Mouse (Mus musculus) ovary, postnatal 36 days (tissue): ENCODE measurements around the gene Ccl3.

Experiments used
- DNase-seq: peaks from one replicate; pipeline ENCODE4 v3.0.0; 2022; ENCODE audit warnings: low spot score, mixed read lengths

Gene Ccl3

DNA sequence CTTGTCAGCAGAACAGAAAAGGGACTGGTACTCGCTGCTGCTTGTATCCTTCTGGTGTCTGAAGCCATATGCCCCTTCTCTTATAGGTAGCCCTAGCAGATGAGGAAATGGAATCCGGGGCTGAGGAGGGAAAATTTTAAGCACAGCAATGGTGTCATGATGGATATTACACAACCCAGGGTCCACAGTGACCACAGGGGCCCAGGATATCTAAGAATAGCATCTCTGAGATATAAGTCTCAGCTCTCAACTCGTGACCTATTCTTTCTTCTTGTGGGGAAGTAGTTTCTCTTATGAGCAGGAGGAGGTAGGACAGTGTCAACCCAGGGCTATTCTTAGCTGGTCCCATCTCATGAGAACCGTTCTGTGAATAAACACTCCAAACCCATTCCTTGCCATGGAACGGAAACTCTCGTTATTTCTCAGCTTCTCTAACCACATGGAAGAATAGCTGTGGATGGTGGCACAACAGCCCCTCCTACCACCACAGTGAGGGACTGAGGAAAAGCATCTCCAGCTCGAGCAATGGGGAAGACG is at the start of gene Ccl3:
Gene Ccl3, minus strand, starts transcription at position 51 of the 537 bp plus-strand sequence.
- DNase-seq, result no peak

DNA sequence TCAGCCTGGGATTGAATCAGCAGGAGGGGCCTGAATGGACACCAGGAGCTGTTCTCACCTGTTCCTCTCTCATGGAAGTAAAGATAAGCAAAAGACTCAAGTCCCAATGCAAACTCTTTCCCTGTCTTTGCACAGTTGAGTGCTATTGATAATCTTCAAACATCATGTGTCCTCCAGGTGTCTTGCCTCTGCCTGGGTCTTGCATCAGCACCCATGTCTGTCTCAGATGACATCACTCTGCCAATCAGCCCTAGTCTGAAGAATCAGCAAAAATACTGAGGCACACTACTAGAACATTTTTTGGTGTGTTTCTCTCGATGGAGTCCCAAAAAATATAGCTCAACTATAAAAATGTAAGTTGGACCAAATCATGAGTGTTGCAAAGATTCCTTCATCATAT is 42.9 kb upstream of the Ccl3 start:
- DNase-seq, result no peak

DNA sequence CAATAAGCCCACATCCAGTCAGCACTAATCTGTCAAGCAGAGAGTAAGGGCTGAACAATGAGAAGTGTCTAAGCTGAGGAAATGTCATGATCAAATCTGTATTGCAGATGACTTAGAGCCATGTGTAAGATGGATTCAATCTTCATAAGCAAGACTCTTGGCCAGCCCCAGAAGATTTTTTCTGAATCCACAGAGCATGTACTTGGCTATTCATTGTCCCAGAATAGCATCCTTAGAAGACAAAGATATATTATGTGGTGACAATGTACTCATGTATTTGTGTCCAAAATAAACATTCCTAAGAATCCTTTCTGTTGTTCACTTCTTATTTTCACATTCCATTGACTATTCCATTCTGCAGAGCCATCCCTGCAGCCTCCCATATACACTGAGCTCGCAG is 40.8 kb upstream of the Ccl3 start:
- DNase-seq, result no peak

DNA sequence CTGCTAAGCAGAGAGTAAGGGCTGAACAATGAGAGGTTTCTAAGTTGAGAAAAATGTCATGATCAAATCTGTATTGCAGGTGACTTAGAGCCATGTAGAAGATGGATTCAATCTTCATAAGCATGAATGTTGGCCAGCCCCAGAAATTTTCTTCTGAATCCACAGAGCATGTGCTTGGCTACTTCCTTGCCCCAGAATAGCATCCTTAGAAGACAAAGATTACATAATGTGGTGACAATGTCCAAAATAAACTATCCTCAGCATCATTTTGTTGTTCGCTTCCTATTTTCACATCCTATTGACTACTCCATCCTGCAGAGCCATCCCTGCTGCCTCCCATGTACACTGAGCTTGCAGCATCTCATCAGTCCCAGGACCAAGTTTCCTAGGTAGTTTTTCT is 26.5 kb upstream of the Ccl3 start:
- DNase-seq, result no peak

DNA sequence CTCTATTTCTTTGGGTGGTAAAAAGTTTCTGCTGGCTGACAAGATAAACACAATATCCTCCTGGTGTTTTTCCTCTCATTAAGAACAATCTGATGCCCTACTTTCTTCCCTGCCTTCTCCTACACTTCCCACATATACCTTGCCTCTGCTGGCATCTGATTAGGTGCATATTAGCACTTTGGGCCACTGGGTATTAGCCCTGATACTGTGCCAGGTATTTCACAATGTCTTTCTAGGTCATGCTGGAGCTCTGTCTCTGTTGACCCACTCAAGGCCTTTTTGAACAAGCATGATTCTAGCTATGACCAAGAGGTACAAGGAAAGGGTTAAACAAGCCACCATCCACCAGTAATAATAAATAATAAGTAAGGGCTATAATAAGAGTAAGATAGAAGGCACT is 22.6 kb upstream of the Ccl3 start:
- no peak for DNase-seq

DNA sequence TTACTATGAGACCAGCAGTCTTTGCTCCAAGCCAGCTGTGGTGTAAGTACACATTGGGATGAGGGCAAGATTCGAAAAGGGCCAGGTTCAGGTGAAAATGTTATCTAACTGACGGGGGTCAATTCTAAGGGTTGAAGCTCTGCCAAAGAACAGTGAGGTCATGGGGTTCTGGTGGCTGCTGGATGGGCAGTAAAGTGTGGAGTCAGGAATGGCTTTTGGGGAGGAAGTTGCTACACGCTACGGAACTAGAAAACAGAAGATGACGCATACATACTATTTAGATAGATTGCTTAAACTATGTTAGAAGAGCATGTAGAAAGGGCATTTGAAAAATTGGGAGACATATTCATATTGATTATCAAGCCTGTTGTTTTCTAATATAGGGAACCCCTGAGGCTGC is 14.4 kb upstream of the Ccl3 start:
- DNase-seq, result no peak

DNA sequence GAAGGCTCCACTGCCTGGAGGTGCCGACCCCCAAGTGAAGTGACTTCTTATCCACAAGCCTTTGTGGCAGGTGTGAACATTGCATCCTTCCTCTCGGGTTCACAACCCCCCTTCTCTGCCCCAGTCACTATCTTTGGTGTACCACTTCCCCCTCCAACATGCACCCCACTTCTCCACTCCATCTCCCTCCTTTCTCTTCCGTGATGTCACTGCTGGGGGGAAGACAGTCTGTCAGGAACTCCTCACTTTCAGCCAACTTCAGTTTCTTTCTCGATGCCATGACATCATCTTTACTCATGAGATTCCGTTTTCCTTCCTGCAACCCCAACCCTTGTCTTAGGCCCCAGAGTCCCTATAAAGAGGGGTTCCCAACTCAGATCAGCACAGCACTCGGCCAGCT is 13.0 kb upstream of the Ccl3 start, which contains the start of gene Ccl4:
Gene Ccl4, plus strand, starts transcription at position 381 of the 400 bp plus-strand sequence.
- DNase-seq, result no peak

DNA sequence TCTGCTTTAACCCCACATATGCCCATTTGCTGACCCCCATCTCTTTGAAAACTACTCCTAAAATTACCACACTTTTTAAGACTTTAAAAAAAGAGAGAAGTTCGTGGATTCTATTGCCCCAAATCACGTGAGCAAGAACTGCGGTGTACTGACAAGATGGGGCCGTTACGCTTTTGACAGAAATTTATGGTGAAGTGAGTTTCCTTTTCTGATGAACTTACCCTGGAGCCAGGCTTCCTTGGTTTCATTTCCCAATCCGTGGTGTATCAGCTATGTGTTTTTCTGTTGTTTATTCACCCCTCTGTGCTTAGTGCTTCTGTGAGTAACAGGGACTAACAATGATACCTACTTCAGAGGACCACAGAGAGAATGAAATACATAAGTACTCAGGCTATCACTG is 9.6 kb upstream of the Ccl3 start:
- DNase-seq, result no peak

DNA sequence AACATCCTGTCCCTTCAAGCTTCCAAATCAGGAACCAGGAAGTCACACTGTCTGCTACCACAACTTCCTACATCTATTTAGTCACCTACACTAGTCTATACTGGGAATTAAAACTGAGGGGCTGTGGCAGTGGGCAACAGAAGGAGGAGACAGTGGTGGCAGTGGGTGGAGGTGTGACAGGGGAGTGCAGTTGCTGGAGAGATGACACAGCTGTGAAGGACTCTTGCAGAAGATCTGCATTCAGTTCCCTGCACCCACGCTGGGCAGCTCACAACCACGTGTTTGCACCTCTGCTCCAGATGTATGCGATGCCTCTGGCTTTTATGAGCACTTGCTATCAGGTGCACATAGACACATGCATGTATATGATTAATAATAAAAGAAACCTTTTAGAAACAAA is 8.4 kb upstream of the Ccl3 start:
- DNase-seq, result no peak

DNA sequence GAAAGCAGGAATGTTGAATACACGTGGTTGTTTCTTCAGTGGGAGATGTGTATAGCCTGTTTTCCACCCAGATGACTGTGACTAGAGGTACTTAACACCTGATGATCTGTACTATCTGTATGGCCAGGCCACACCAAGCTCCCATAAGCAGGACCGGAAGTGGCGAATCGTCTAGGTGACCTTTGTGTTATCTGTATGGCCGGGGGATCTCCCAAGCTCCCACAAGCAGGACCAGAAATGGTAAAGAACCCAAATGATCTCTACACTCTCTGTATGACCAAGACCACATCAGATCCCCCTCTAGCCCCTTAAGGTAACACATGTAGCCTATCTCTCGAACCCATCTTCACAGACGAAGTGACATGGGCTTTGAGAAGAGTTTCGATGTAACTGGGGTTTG is 5.5 kb upstream of the Ccl3 start:
- no peak for DNase-seq

DNA sequence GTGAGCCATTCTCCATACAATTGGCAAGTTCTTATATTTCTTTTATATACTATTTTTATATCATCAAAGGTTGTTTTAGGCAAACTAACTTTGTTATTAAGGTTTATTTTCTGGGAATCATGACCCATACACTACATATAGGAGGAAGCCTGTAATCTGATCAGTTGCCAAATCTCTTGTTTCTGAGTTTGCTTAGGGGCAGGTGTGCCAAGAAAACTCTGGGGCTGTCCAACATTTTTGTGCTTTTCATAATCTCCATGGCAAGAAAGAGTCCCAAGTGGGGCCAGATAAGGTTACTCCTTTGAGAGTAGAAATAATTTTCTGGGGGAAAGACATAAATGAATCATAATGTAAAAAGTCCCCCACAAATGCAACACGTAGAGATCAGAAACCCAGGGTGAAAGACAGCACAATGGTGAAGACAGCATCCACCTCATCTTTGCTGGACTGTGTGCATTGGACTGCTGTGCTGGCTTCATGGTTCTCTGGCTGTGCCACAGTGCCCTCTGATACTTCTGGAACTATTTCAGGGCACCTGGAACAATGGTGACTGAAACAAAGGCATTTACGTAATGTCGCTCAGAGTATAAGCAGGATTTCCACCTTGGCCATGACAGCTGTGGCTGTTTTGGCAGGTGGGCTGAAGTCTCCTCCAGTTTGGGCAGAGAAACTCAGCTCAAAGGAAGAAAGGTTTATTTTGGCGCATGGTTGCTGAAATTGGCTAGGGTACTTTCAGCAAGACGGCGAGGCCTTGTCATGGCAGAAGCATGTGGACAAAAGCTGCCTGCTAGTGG is 2.6 kb downstream of the Ccl3 start:
- DNase-seq, result no peak

DNA sequence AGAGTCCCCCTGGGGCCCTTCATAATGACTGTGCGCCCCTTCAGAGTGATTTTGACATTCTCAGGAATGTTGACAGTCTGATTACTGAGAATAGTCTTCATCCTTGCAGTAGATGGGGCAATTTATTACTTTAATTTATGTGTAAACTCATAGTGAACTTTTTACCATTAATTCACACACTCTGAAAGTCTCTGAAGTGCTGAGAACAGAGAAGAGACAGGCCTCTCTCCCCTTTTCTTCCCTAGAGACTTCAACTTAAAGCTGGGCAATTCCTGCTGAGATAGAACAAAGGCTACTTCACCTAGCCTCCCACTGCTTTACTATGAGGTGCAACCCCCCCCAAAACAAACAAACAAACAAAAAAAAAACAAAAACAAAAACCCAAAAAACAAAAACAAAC is 3.6 kb downstream of the Ccl3 start, which contains the start of gene Rpl9-ps1:
Gene Rpl9-ps1, minus strand, starts transcription at position 101 of the 400 bp plus-strand sequence.
- DNase-seq, result no peak

DNA sequence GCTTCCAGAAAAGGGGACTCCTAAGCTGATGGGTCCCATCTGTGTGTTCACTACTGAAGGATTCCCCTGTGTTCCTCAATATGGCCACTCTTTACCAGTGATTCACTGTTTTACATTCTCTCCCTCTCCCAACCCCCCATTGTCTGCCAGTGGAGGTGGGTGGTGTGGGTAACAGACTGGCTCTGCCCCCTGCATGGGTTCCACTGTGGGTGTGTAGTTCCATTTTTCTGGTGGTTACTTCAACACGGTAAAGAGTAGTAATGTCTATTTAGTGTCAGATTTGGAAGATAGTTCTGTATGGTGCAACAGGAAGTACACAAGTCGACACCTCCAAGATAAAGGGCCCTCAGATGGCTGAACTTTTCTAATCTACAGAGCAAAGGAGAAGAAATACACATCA is 7.9 kb downstream of the Ccl3 start:
- DNase-seq, result no peak

DNA sequence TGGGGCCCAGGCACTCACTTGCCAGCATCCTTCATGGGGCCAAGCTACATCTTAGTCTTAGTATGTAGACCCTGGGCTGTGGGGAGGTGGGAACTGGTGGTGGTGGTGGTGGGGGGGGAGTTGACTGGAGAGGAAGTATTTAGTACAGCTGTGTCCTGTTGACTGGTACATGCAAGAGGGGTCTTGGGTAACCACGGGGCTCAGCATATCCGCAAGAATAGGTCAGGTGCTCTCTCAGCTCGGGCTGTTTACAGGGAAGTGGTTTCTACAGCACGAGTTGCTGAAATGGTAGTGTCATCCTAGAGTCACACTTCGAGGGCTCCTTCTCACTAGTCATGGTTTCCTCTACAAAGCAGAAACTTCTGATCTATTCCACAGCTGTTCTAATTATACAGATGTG is 9.0 kb downstream of the Ccl3 start:
- no peak for DNase-seq

DNA sequence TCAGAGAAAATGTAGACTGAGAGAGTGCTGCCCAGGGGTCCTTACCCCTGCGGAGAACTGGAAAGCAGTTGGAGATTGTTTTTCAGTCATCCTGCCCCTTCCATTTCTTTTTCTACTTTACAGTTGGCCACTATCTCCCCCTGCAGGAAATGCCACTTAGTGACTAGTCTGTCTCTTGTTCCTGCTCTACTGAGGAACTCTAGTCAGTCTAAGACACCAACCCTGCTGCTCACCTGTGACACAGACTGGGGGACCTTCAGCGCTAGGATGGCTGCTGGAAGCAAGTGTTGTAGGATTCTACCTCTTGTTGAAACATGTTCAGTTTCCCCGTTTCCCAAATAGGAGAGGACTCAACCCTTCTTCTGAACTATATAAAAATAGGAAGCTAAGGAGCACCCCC is 9.6 kb downstream of the Ccl3 start:
- DNase-seq, result no peak

DNA sequence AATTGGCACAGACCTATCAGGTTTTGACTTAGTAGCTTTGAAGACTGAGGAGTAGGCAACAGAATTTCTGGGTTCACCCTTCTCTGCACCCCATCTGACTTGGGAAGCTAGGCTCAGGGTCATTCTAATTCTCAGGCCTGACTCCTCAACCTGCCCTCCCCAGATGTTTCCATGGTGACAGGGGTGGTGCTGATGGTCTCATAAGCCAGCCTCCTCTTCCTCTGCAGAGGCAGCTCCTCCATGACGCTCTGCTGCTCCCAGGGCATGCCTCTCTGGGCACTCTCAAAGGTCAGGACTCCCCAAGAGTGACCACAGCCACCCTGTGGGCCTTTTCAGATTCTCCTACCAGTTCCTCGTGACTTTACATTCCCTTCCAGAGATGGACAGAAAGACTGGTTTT is 10.2 kb downstream of the Ccl3 start:
- DNase-seq, result no peak

DNA sequence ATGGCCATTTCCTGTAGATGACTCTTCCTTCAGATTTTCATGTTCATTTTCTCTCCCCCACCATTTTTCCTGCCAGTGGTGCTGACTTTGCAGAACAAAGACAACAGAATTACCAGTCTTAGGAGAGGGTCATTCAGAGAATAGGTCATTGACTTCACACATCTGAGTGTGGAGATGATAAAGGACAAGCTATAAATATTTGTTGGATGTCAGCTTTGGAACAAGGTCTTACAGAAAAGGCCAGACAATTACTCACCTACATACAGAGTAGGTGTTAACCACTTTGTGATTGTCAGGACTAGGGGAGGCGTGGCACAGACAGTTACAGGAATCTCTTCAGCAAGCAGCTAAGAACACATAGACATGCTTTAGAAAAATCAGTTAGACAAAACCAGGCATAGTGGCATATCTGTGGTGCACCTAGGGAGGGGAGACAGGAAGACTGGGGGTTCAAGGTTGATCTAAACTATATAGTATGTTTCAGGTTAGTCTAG is 12.4 kb downstream of the Ccl3 start:
- no peak for DNase-seq

DNA sequence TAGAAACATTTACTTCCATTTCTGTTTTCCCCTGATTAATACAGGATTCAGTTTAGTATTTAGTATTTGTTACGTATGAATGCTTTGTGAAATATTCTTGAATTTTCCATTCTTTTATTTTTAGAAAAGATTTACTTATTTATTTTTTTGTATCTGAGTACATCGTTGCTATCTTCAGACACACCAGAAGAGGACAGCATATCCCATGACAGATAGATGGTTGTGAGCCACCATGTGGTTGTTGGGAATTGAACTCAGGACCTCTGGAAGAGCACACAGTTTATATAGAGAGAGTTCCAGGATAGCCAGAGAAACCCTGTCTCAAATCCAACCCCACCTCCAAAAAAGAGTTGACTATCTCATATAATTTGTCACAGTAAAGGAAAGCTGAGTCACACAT is 14.3 kb downstream of the Ccl3 start:
- no peak for DNase-seq

DNA sequence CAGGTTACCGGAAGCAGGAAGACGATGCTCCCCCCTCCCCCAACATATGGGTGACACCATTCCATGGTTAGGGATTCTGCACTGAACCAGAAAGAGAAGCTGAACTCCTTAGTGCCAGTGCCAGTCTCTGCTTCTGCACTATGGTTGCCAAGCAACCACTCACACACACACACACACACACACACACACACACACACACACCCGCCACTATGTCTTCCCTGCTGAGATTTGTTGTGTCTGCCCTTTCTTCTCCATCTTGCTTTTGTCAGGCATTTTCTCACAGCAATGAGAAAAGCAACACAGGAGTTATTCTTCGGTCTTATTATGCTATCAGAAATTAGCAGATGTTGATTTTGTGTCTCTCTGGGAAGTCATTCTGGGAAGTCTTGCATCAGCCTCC is 14.7 kb downstream of the Ccl3 start:
- DNase-seq, result no peak

DNA sequence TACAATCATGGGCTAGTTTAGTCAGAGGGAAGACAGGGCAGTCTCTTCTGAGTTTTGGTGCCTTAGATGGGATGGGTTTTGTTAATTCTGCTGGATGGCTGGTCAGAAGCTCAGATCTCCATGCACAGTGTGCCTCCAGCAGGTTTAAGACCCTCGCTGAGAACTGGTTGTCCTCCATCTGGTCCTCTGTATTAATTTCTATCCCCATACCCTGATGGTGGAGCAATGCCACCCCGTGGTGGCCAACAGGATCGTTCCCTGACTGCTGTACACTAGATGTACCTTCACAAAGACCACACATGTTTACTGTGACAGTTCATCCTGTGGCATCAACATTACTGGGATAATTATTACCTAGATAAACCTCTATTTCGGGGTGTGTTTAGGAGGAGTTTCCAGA is 16.4 kb downstream of the Ccl3 start:
- DNase-seq, result no peak

DNA sequence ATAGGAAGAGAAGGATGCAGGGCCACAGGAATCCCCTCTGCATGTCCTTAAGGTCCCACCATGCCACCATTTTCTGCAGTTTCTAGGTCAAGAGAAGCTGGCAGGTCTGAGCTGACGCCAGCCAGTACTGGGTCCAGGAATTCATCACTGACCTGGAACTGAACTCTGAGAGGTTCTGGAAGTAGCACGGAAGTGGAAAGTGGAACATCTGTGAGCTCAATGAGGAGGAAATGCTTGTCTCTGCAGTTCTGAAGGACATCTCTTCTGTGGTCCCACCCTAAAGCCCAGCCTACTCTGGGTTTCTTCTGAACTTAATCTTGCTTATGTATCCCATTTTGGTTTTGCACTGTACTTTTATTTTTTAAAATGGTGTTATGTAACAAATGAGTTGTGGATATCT is 18.1 kb downstream of the Ccl3 start:
- no peak for DNase-seq

DNA sequence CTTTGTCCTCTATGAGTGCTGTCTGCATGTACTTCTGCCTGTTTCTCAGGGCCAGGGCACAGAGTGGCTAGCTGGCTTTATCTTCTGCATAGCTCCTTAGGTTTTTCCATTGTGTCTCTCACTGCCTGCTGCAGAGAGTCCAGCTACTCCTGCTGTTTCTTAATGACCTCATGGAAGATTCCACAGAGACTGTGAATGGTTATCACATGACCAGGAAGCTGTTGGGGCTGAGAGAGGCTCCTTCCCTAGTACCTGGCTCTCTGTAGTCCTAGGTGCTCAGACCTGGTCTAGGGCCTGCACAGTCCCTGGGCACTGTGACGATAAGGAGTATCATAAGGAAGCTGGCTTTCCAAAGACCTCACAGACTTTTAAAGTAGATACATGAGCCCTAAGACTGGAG is 18.5 kb downstream of the Ccl3 start:
- no peak for DNase-seq

DNA sequence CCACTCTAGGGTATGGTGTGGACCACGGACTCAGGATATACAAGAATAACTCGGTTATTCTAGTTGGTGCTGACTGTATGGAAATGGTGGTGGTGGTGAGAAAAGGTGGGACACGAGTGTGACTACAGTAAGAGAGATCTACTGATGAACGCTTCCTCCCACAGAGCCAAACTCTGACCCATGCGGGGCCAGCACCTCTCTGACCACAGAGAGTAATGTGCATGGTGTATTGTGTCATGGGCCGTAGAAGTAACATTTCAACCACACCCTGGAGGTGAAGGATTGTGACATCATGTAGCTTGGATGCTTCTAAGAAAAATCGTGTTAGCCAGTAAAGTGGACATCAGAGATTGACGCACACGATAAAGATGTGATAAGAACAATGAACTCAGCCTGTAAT is 20.3 kb downstream of the Ccl3 start:
- DNase-seq, result no peak

DNA sequence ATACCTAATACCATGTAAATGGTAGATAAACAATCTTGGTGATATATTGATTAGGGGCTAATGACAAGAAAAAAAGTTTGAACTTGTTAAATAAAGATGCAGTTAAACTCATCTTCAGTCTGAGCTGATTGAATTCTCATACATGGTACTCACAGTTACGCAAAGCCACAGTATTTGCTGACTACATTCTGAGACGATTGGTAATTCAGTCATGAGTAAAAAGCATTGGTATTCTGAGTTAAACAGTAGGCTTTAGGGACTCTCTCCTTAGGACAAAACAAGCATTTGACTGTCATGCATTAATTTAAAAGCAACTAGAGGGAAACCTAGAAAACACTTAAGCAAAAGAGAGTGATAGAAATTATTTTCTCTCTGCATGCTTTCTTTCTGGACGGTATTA is 25.6 kb downstream of the Ccl3 start:
- no peak for DNase-seq
